Mouse (Mus musculus): ENCODE measurements around the gene Pex6. TPM values are rescaled to one million over a fixed set of nuclear protein-coding genes. Genes with fewer than 3 reads are reported as not detected.
"Not testable (repeated sequence)": the region's sequence is repeated elsewhere in the genome, so short reads cannot be mapped to it uniquely, and the experiment has no call there.

The Pex6 gene
- polyA plus RNA-seq, 1 experiment from 2014 or later = 22.7 TPM

DNA sequence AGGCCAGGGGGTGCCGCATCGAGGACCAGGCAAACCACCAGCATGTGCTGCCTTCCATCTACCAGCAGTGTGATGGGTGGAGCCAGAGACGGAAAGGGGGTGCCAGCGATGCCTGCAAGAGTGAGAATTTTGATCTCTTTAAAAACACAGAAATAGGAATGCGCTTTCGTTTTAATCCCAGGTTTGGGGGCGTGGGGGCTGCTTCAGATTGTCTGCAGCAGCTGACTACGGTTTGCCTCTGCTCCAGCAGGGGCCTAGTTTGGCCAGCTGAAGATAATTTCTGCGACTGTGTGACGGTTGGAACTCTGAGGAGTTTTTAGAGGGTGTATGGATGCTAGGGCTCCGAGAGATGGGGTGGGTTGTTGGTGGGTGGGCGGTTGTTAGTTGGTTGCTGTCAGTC, 47.5 kb downstream of the Pex6 start:
- WGBS = 81% methylated on average over 12 of the region's 12 CpGs
- Histone ChIP-seq H3K27me3 (ENCODE audit: control insufficient read depth, insufficient read depth, low read depth, low read length) (no peaks in the 10 kb centered on the region), H3K4me3 (ENCODE audit: low read depth, low read length) (no peak overlapping the region), H3K4me2 (ENCODE audit: low read length) (no peak overlapping the region), H3K27ac (ENCODE audit: low read length) (no peak overlapping the region), H3K9ac (ENCODE audit: low read depth, low read length) (no peak overlapping the region), H3K9me3 (replicated peaks; ENCODE audit: control insufficient read depth, low read length, poor library complexity, severe bottlenecking) (no peaks in the 10 kb centered on the region), H3K4me1 (ENCODE audit: control insufficient read depth, insufficient read depth, low read length) (no peaks in the 10 kb centered on the region), H3K36me3 (ENCODE audit: control insufficient read depth, insufficient read depth, low read length) (no peaks in the 10 kb centered on the region)
- ATAC-seq = no peak

DNA sequence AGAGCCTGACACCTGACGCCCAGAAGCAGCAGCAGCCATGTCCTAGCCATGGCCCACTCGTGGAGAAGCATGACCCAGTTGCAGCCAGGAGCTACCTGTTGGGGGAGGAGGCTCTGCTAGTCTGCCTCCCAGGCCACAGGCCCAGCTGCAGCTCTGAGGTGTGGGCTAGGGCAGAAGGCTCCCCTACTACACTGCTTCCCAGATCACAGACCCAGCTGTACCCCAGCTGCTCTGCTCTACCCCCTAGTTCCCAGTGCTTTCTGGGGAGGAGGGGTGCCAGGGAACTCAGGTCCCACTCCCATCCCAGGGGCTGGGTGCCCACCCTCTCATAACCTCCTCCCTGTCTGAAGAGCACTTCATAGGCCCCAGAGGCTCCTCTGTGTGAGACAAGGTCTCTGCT, 52.3 kb downstream of the Pex6 start, which contains the start of gene Ptcra:
TSS of gene Ptcra (minus strand) at position 169 of the 400 bp plus-strand sequence.
- H3K9me3 ChIP-seq (replicated peaks; ENCODE audit: control insufficient read depth, low read length, poor library complexity, severe bottlenecking) = no peaks in the 10 kb centered on the region
- WGBS = 71% methylated on average over 2 of the region's 2 CpGs

GRCm38 (mm10) chr17:46764916-46765315, 53.7 kb downstream of the Pex6 start:
- not testable (repeated sequence) for ATAC-seq; H3K9me3 ChIP-seq (replicated peaks; ENCODE audit: control insufficient read depth, low read length, poor library complexity, severe bottlenecking); H3K27me3 ChIP-seq (ENCODE audit: control insufficient read depth, insufficient read depth, low read depth, low read length); H3K27ac ChIP-seq (ENCODE audit: low read length); H3K9ac ChIP-seq (ENCODE audit: low read depth, low read length); H3K4me3 ChIP-seq (ENCODE audit: low read depth, low read length); H3K36me3 ChIP-seq (ENCODE audit: control insufficient read depth, insufficient read depth, low read length); H3K4me1 ChIP-seq (ENCODE audit: control insufficient read depth, insufficient read depth, low read length); H3K4me2 ChIP-seq (ENCODE audit: low read length)
- 72% methylated on average over 8 of the region's 9 CpGs for WGBS

More for the DNA sequence above, 52.3 kb downstream of the Pex6 start, which contains the start of gene Ptcra:
- ATAC-seq = no peak
- Histone ChIP-seq H3K4me3 (ENCODE audit: low read depth, low read length) (no peak within 1 kb of the TSS), H3K36me3 (ENCODE audit: control insufficient read depth, insufficient read depth, low read length) (no peaks in the 10 kb centered on the region), H3K27me3 (ENCODE audit: control insufficient read depth, insufficient read depth, low read depth, low read length) (no peaks in the 10 kb centered on the region), H3K9ac (ENCODE audit: low read depth, low read length) (no peak within 1 kb of the TSS), H3K27ac (ENCODE audit: low read length) (no peak within 1 kb of the TSS), H3K4me2 (ENCODE audit: low read length) (no peak within 1 kb of the TSS), H3K4me1 (ENCODE audit: control insufficient read depth, insufficient read depth, low read length) (no peaks in the 10 kb centered on the region)

- H3K4me1 ChIP-seq (ENCODE audit: control insufficient read depth, insufficient read depth, low read length) = peaks cover 6% of the 10 kb centered on the region
- H3K4me2 ChIP-seq (ENCODE audit: low read length) = no peak overlapping the region
- H3K9ac ChIP-seq (ENCODE audit: low read depth, low read length) = no peak overlapping the region
- no peaks in the 10 kb centered on the region for H3K27me3 ChIP-seq (ENCODE audit: control insufficient read depth, insufficient read depth, low read depth, low read length)
- no peak overlapping the region for H3K27ac ChIP-seq (ENCODE audit: low read length)
- WGBS = 61% methylated on average over 8 of the region's 8 CpGs
- no peak overlapping the region for H3K4me3 ChIP-seq (ENCODE audit: low read depth, low read length)
- H3K9me3 ChIP-seq (replicated peaks; ENCODE audit: control insufficient read depth, low read length, poor library complexity, severe bottlenecking) = no peaks in the 10 kb centered on the region
- H3K36me3 ChIP-seq (ENCODE audit: control insufficient read depth, insufficient read depth, low read length) = no peaks in the 10 kb centered on the region
- ATAC-seq = no peak
Measured at GRCm38 (mm10) chr17:46767868-46768267, 56.6 kb downstream of the Pex6 start.

GRCm38 (mm10) chr17:46770546-46770945, 59.3 kb downstream of the Pex6 start:
- no peaks in the 10 kb centered on the region for H3K36me3 ChIP-seq (ENCODE audit: control insufficient read depth, insufficient read depth, low read length)
- no peak overlapping the region for H3K27ac ChIP-seq (ENCODE audit: low read length)
- ATAC-seq = no peak
- no peaks in the 10 kb centered on the region for H3K9me3 ChIP-seq (replicated peaks; ENCODE audit: control insufficient read depth, low read length, poor library complexity, severe bottlenecking)
- no peak overlapping the region for H3K4me2 ChIP-seq (ENCODE audit: low read length)
- H3K4me3 ChIP-seq (ENCODE audit: low read depth, low read length) = no peak overlapping the region
- H3K4me1 ChIP-seq (ENCODE audit: control insufficient read depth, insufficient read depth, low read length) = peaks cover 15% of the 10 kb centered on the region
- H3K9ac ChIP-seq (ENCODE audit: low read depth, low read length) = no peak overlapping the region
- H3K27me3 ChIP-seq (ENCODE audit: control insufficient read depth, insufficient read depth, low read depth, low read length) = no peaks in the 10 kb centered on the region
- 90% methylated on average over 11 of the region's 11 CpGs for WGBS

- 81% methylated on average over 4 of the region's 4 CpGs for WGBS
- Histone ChIP-seq H3K27me3 (ENCODE audit: control insufficient read depth, insufficient read depth, low read depth, low read length) (no peaks in the 10 kb centered on the region), H3K9me3 (replicated peaks; ENCODE audit: control insufficient read depth, low read length, poor library complexity, severe bottlenecking) (no peaks in the 10 kb centered on the region), H3K4me1 (ENCODE audit: control insufficient read depth, insufficient read depth, low read length) (peaks cover 15% of the 10 kb centered on the region), H3K9ac (ENCODE audit: low read depth, low read length) (no peak overlapping the region), H3K27ac (ENCODE audit: low read length) (no peak overlapping the region), H3K36me3 (ENCODE audit: control insufficient read depth, insufficient read depth, low read length) (no peaks in the 10 kb centered on the region), H3K4me2 (ENCODE audit: low read length) (no peak overlapping the region), H3K4me3 (ENCODE audit: low read depth, low read length) (no peak overlapping the region)
- ATAC-seq = no peak
Measured at GRCm38 (mm10) chr17:46771025-46771424, 59.8 kb downstream of the Pex6 start.

DNA sequence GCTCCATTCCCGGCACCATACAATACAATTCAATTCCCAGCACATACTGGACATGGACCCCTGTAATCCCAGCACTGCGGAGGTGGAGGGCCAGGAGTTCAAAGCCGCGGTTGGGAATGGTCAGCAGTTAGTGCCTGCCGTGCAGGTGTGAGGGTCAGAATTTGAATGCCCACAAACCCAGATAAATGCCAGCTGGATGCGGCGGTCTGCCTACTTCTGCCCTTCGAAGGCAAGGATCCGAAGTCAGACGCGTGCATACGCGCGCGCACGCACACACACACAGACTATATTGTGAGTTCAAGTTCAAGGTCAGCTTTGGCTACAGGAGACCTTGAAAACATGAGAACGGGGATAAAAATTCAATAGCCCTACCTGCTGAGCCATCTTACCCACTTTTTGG, 60.4 kb downstream of the Pex6 start:
- peak overlapping the region; percentile 87; the same call in 1 of the 2 replicates for H3K9ac ChIP-seq (ENCODE audit: low read depth, low read length)
- peak overlapping the region; percentile 91 for H3K4me2 ChIP-seq (ENCODE audit: low read length)
- H3K27me3 ChIP-seq (ENCODE audit: control insufficient read depth, insufficient read depth, low read depth, low read length) = no peaks in the 10 kb centered on the region
- WGBS = 63% methylated on average over 17 of the region's 17 CpGs
- H3K36me3 ChIP-seq (ENCODE audit: control insufficient read depth, insufficient read depth, low read length) = no peaks in the 10 kb centered on the region
- peaks cover 15% of the 10 kb centered on the region for H3K4me1 ChIP-seq (ENCODE audit: control insufficient read depth, insufficient read depth, low read length)
- H3K9me3 ChIP-seq (replicated peaks; ENCODE audit: control insufficient read depth, low read length, poor library complexity, severe bottlenecking) = no peaks in the 10 kb centered on the region
- no peak for ATAC-seq
- peak overlapping the region; percentile 85 for H3K4me3 ChIP-seq (ENCODE audit: low read depth, low read length)
- peak overlapping the region; percentile 82 for H3K27ac ChIP-seq (ENCODE audit: low read length)

DNA sequence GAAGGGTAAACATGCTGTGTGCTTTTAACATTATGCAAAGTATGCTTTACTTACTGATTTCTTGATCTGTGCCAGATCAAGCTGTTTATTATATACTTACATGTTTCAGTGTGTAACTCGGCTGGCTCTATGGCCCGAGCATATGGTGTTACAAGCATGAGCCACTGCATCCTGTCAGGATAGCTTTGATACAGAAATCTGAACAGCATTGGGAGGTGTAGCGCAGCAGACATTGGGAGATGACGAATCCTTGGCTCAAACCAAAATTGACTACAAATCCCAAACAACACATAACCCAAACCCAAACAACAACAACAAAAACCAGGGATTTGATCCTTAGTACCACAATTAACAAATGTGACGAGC, 60.8 kb downstream of the Pex6 start:
- Histone ChIP-seq H3K9me3 (replicated peaks; ENCODE audit: control insufficient read depth, low read length, poor library complexity, severe bottlenecking) (no peaks in the 10 kb centered on the region), H3K4me3 (ENCODE audit: low read depth, low read length) (peak overlapping the region; percentile 85), H3K9ac (ENCODE audit: low read depth, low read length) (peak overlapping the region; percentile 87), H3K27ac (ENCODE audit: low read length) (peak overlapping the region; percentile 82), H3K27me3 (ENCODE audit: control insufficient read depth, insufficient read depth, low read depth, low read length) (no peaks in the 10 kb centered on the region), H3K4me2 (ENCODE audit: low read length) (peak overlapping the region; percentile 91), H3K4me1 (ENCODE audit: control insufficient read depth, insufficient read depth, low read length) (peaks cover 15% of the 10 kb centered on the region), H3K36me3 (ENCODE audit: control insufficient read depth, insufficient read depth, low read length) (no peaks in the 10 kb centered on the region)
- WGBS = 6% methylated on average over 5 of the region's 5 CpGs
- peak; percentile 43; the same call in 1 of the 2 replicates for ATAC-seq

DNA sequence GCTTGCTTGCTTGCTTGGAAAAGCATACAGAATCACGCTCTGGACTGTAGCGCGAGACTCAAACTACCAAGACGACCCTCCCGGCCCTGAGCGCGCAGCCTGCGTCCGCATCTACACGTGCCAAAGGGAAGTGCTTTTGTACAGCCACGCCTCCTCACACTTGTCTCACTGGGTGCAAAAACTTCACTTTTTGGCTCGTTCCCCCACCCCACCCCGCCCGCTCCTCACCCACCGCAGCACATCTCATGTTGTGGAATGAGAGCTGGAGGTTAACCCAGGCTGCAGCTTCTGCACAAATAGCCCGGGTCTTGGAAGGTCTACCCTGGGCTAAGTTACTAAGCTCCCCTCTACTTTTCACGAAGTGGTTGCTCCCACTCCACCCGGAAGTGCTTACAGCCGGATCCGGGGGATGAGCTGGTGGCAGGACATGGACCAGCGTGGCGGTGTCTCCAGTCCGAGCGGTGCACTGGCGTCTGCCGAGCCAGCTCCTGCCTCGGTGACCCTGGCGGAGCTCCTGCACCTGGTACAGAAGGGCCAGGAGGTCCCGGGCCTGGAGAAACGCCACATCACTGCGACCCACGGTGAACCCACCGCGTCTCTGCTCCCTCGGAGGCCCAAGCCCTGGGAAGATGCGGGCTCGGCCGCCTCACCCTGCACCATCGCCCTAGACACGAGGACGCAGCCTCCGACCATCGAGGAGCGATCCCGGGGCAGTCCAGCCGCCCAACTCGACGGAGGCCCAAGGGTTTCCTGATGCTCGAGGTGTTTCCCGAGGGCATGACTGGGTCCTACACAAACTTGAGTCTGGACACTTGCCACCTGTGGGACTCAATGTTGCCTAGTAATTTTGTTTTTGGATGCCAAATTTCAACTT, 61.4 kb downstream of the Pex6 start, which contains the start of gene 2310039H08Rik:
TSS of gene 2310039H08Rik (plus strand) at position 232 of the 874 bp plus-strand sequence.
- Histone ChIP-seq H3K9ac (ENCODE audit: low read depth, low read length) (peak within 1 kb of the TSS; percentile 87), H3K9me3 (replicated peaks; ENCODE audit: control insufficient read depth, low read length, poor library complexity, severe bottlenecking) (no peaks in the 10 kb centered on the region), H3K4me3 (ENCODE audit: low read depth, low read length) (peak within 1 kb of the TSS; percentile 85), H3K27ac (ENCODE audit: low read length) (peak within 1 kb of the TSS; percentile 82), H3K36me3 (ENCODE audit: control insufficient read depth, insufficient read depth, low read length) (peaks cover 6% of the 10 kb centered on the region), H3K27me3 (ENCODE audit: control insufficient read depth, insufficient read depth, low read depth, low read length) (no peaks in the 10 kb centered on the region), H3K4me1 (ENCODE audit: control insufficient read depth, insufficient read depth, low read length) (peaks cover 15% of the 10 kb centered on the region), H3K4me2 (ENCODE audit: low read length) (peak within 1 kb of the TSS; percentile 91)
- ATAC-seq = peak; percentile 94
- under 1% methylated on average over 50 of the region's 50 CpGs for WGBS
